Mouse (Mus musculus) embryonic fibroblast, embryonic 13.5 days (primary cell): Measurements from ENCODE around the gene Cdk18. TPM values are rescaled to one million over a fixed set of nuclear protein-coding genes. Genes with fewer than 3 reads are reported as not detected.
A peak's percentile ranks its signal among the peaks of the same experiment; 100 is the strongest.

Experiments
- H3K27ac ChIP-seq: 2 replicates; pipeline ENCODE4 v1.5.1; 2012; ENCODE audit warnings: low read length, control low read depth, inconsistent platforms; ENCODE audit not compliant: insufficient read depth
- H3K4me1 ChIP-seq: 2 replicates; pipeline ENCODE4 v1.6.1; 2011; ENCODE audit warnings: low read length; ENCODE audit not compliant: control insufficient read depth, insufficient read depth
- H3K4me3 ChIP-seq: 2 replicates; pipeline ENCODE4 v1.5.1; 2011; ENCODE audit warnings: mild to moderate bottlenecking, control low read depth, low read length; ENCODE audit not compliant: insufficient read depth
- CTCF ChIP-seq: IDR thresholded peaks from 2 replicates; pipeline ENCODE4 v1.5.1; 2011; ENCODE audit warnings: mild to moderate bottlenecking, control low read depth, low read length, moderate library complexity, borderline replicate concordance; ENCODE audit not compliant: insufficient read depth
- POLR2A ChIP-seq: IDR thresholded peaks from 2 replicates; pipeline ENCODE4 v1.6.1; 2011; ENCODE audit warnings: low read depth, mild to moderate bottlenecking, control low read depth, low read length, moderate library complexity
- polyA plus RNA-seq: library from polyadenylated mRNA; stranded (reverse); fragments of >200 nt; gene quantifications from 2 replicates; pipeline ENCODE4 v1.2.4, GENCODE M21; 2011; ENCODE audit warnings: low read depth; ENCODE audit not compliant: missing spikeins, insufficient read length

Gene Cdk18
- polyA plus RNA-seq, 1 experiment = 14.0 TPM

DNA sequence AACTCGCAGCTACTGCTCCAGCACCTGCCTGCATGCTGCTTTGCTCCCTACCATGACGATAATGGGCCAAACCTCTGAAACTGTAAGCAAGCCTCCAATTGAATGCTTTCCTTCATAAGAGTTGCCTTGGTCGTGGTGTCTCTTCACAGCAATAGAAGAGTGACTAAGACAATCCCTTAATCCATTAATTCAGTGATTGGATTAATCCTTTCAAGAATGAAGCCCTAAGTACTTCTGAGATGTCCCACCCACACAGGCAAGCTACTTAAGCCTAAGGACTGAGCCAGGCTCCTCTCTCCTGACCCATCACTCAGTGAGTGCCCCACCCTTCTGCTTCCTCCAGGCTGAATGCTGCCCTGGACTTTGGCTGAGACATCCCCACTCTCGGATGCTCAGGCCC, 49.2 kb downstream of the Cdk18 start:
- H3K27ac ChIP-seq = no peak overlapping the region
- no peaks in the 10 kb centered on the region for H3K4me1 ChIP-seq
- TF ChIP-seq POLR2A (no peak), CTCF (no peak)
- H3K4me3 ChIP-seq = no peak overlapping the region

DNA sequence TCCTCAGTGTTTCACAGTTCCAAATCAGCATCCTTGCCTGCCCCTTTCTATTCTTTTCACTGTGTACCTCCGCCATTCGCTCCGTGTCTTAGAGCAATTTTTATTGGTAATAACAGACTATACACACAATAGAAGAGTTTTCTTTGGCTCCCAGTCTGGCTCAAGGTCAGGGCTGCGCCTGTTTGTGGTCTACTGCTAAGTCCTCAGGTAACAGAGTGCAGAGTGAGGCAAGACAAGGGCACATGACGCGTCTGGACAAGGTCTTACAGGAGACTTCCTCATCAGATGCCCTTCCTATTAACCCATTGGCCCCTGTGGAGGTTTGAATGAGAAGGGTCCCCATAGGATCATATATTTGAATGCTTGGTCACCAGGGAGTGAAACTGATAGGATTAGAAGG, 49.7 kb downstream of the Cdk18 start:
- no peak overlapping the region for H3K27ac ChIP-seq
- no peak for TF ChIP-seq CTCF
- no peak for TF ChIP-seq POLR2A
- H3K4me3 ChIP-seq = no peak overlapping the region
- no peaks in the 10 kb centered on the region for H3K4me1 ChIP-seq

DNA sequence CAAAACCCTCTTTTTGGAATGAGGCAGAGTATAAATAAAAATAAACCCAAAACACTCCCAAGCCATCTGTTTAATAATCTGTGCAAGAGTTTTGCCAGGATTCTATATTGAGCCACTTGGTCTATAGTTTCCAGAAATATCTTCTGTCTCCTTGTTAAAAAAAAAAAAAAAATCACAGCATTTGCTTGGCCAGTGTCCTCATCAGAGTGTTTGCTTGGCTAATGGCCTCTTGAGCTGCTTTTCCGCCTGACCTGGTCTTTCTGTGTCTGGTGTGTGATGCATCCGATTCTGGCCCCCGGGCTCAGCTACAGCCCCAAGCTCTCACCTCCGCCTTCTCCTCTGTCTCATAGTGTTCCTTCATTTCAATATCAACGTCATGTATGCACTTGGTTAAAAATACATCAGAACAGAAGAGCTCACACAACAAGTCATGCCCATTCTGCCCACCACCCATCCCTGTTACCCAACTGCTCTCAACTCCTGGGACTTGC, 51.3 kb downstream of the Cdk18 start:
- Histone ChIP-seq H3K27ac (no peak overlapping the region), H3K4me1 (no peaks in the 10 kb centered on the region), H3K4me3 (no peak overlapping the region)
- TF ChIP-seq POLR2A (no peak), CTCF (no peak)

DNA sequence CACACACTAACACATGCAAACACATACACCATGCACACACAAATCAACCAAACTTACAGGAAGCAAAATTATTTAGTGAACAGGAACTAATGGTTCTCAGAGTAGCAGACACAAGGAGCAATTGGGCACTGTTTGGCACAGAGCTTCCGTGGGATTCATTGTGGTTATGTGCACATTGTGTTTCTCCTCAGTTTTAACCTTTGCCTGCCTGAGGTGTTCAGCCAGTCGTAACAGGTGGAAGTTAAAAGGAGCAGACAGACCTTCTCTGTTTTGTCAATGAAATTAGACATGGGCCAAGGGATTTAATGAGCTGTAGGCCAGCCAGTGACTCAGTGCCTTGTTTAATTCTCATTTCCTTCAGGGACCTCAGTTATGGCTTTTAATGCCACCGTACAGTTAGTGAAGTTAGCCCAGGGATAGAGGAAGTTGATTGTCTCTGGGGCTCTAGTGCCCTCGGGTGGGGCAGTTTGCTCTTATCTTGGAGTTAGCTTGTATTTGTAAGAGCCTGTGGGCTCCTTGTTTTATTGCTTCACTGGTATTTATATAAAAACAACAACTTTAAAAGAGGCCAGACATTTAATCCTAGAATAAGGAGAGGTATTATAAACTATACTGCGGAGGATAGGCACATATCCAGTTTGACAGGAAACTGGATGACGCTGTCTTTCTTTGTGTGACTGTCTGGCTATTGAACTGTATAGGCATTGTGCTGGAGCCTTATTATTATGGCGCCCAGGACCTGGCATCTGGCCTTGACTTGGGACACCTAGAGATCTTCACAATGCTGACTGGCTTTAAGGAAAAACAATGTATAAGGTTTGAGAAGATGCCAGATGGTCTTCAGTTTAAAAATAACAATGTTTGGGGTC, 54.1 kb downstream of the Cdk18 start:
- no peak overlapping the region for H3K4me3 ChIP-seq
- no peak overlapping the region for H3K27ac ChIP-seq
- no peaks in the 10 kb centered on the region for H3K4me1 ChIP-seq
- no peak for TF ChIP-seq POLR2A
- no peak for TF ChIP-seq CTCF

DNA sequence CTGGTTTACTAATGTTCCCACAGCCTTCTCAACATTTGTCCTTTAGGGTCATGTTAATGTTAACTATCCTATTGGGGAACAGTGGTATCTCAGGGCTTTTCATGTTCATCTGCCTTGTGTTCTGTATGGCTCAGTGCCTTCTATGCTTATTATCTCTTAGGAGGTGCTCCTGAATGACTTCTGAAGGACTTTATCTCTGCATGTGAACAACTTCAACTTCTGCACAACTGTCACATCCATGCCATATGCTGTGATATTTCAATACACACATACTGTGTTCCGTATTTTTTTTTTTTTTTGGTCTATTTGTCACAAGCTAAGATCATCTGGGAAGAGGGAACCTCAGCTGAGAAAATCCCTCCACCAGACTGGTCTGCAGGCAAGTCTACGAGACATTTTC, 61.1 kb downstream of the Cdk18 start:
- H3K27ac ChIP-seq = no peak overlapping the region
- TF ChIP-seq POLR2A (no peak), CTCF (no peak)
- no peaks in the 10 kb centered on the region for H3K4me1 ChIP-seq
- H3K4me3 ChIP-seq = no peak overlapping the region

DNA sequence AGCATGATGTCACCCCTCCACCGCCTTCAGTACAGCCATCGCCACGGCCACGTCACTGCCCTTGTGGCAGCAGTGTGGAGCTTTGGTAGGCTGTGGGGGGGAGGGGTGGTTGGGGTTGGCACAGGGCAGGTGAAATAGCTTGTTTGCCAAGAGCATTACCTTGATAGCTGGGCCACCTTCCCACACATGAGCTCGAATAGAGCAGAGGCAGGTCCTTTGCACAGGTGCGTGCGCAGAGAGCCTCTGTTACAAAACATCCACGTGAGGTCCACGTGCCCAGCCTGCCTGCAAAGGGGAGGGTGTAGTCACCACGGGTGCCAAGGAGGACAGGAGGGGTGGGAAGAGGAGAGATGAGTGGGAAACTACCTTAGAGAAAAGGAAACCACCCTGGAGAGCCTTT, 63.9 kb downstream of the Cdk18 start:
- no peak for TF ChIP-seq CTCF
- no peak for TF ChIP-seq POLR2A
- no peak overlapping the region for H3K4me3 ChIP-seq
- no peak overlapping the region for H3K27ac ChIP-seq
- no peaks in the 10 kb centered on the region for H3K4me1 ChIP-seq

DNA sequence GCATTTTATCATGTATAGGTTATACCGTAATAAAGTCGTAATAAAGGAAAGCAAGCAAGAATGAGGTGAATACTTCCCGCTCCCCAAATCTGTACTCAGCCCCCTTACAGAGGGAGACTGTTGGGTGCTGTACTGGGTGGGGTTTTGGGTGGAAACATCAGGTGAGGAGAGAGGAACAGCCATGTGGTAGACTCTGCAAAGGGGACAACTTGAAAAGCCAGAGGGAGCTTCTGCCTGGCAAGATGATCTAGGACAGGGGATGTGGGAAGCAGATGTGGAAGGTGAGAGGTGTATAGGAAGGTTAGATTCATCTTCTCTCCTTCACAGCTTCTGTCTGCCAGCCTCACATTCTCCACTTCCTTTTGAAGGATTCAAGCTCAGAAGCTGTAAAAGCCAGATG, 68.8 kb downstream of the Cdk18 start:
- no peaks in the 10 kb centered on the region for H3K4me1 ChIP-seq
- TF ChIP-seq CTCF (no peak), POLR2A (no peak)
- no peak overlapping the region for H3K27ac ChIP-seq
- H3K4me3 ChIP-seq = no peak overlapping the region

DNA sequence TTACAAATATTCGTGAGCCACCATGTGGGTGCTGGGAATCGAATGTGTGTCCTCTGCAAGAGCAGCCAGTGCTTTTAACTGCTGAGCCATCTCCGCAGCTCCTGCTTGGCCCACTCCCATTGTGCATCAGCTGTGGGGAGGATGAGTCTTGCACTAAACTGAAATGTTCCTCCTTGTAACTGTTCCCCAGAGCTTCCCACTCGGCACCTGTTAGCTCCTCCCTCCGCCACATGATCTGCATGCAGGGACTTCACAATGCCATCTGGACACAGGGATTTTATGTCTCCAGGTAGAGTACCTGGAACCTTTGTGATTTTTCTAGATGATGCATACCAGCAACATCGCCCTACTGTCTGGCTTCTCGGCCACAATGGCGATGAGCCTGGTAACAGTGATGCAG, 70.0 kb downstream of the Cdk18 start:
- Histone ChIP-seq H3K4me1 (no peaks in the 10 kb centered on the region), H3K27ac (no peak overlapping the region), H3K4me3 (no peak overlapping the region)
- TF ChIP-seq CTCF (no peak), POLR2A (no peak)

DNA sequence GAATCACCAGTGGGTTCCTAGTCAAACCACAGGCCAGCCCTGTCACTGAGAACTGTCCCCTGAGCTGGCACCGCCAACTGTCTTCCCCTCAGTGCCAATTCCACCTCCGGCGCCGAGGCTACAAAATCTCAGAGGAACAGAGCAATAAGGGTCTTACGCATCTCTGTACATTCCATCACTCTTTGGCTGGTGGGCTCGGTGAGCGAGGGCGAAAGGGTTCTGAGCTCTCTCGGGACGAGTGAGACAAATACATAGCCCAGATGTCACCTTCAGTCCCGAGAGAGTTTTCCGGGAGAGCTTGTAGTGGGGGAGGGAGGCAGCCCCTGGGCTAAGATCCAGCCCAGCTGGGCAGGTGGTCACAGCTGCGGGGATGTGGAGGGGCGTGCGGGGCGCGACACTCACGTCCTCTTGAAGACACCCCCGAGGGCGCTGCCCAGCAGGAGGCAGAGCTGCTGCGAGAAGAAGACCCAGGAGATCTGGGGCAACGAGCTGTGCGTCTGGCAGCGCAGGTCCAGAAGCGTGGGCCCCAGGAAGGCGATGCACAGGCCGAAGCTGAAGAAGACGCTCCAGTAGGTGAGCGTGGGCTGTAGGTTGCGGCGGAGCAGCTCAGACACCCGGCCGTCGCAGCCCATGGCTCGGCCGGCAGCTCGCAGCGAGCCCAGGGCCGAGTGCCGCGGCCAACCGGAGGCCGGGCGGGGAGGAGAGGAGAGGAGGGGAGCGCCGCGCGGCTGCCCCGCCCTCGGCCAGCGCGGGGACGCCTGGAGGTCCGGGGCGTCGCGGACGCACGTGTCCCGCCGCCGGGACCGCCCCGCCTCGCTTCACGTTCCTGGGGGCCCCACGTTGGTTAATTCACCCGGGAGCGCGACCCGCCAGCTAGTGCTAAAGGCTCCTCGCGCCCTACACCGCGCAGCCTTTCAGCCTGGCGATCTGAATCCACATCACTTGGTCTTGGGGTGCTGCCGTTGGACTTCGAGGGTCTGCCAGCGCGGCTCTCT, 71.9 kb downstream of the Cdk18 start, which contains the start of gene Mfsd4a:
TSS of gene Mfsd4a (minus strand) at position 802 of the 995 bp plus-strand sequence.
- no peak for TF ChIP-seq POLR2A
- TF ChIP-seq CTCF = 0 out of 2 replicates have a peak, but pooled peaks have one; percentile 21

DNA sequence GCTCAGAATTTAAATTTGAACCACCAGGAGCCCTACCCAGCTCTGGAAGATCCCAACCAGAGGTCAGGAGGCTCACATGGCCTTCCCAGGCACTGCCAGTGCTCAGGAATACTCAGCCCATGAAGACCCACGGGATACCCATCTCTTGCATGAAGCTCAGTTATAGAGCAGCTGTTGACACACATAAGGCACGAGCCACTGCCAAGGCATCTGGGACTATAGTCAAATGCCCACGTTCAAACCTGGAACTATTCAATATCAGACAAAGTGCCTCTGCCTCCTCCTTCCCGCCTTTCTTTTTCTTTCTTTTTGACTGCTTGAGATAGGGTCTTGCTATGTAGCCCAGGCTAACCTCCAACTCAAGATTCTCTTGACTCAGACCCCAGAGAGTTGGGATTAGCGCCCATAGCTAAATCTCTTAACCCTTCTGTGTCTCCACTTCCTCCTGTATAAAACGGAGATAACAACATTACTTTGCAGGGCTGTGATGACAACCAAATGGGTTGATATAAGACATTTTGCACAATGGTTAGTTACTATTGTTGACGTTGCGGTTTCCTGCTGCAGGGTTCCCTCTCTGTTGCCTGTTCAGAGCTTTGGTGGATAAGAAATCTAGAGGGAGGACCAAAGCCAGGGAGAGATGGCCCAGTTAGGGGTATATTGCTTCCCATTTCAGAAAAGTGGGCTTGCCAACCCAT, 73.9 kb downstream of the Cdk18 start:
- no peak overlapping the region for H3K27ac ChIP-seq
- no peaks in the 10 kb centered on the region for H3K4me1 ChIP-seq
- TF ChIP-seq CTCF (no peak), POLR2A (no peak)
- H3K4me3 ChIP-seq = no peak overlapping the region

More for the DNA sequence above, 71.9 kb downstream of the Cdk18 start, which contains the start of gene Mfsd4a:
- Histone ChIP-seq H3K4me1 (no peaks in the 10 kb centered on the region), H3K27ac (no peak within 1 kb of the TSS), H3K4me3 (peak within 1 kb of the TSS; percentile 21)
